Mouse (Mus musculus): ENCODE results near the gene Cct8. TPM values are rescaled to one million over a fixed set of nuclear protein-coding genes. Genes with fewer than 3 reads are reported as not detected.

The Cct8 gene
- total RNA-seq, 2 experiments from 2014 or later, result 171 to 186 TPM

- no peak for DNase-seq
These were observed 51.6 kb downstream of the Cct8 start for GRCm38 (mm10) chr16:87444071-87444470.

- DNase-seq, result no peak
These were observed 52.4 kb downstream of the Cct8 start for GRCm38 (mm10) chr16:87443245-87443644.

- DNase-seq, result no peak
These were observed 53.4 kb downstream of the Cct8 start for GRCm38 (mm10) chr16:87442291-87442690.

GRCm38 (mm10) chr16:87441089-87441488 is 54.6 kb downstream of the Cct8 start:
- DNase-seq, result no peak

- DNase-seq, result peak; percentile 91 to 92
These were observed 55.4 kb downstream of the Cct8 start, which contains the start of gene Rwdd2b for GRCm38 (mm10) chr16:87440184-87440686. Gene Rwdd2b, minus strand, starts transcription at chr16:87440573.

- DNase-seq, result no peak
These were observed 57.0 kb downstream of the Cct8 start for GRCm38 (mm10) chr16:87438697-87439096.

GRCm38 (mm10) chr16:87437096-87437495 is 58.6 kb downstream of the Cct8 start:
- DNase-seq, result no peak

GRCm38 (mm10) chr16:87435411-87436205 is 60.1 kb downstream of the Cct8 start:
- DNase-seq, result no peak

GRCm38 (mm10) chr16:87434946-87435345 is 60.7 kb downstream of the Cct8 start:
- no peak for DNase-seq

GRCm38 (mm10) chr16:87434266-87434665 is 61.4 kb downstream of the Cct8 start:
- DNase-seq, result no peak

Other genes with a start within 250 kb of the Cct8 start
- gene N6amt1, start 141.7 kb downstream of the Cct8 start, total RNA-seq (2021), result 10 to 100 TPM; 18.9 to 20.0 TPM
- gene Ltn1, start 63.3 kb downstream of the Cct8 start, total RNA-seq (2021), result 10 to 100 TPM; 46.9 to 50.0 TPM
- 10 to 100 TPM in 1 of 2 experiments, 1 to 10 TPM in 1; 9.1 to 10.3 TPM for gene Rwdd2b, start 55.3 kb downstream of the Cct8 start, total RNA-seq (2021)
- 10 to 100 TPM; 42.0 to 47.6 TPM for gene Usp16, start 41.2 kb downstream of the Cct8 start, total RNA-seq (2021)
- under 1 TPM; 0.27 to 0.83 TPM for gene Map3k7cl, start 57.5 kb upstream of the Cct8 start, total RNA-seq (2021)
- gene Bach1, start 203.1 kb upstream of the Cct8 start, total RNA-seq (2021), result 10 to 100 TPM; 11.7 to 12.7 TPM